Mouse (Mus musculus) c-Kit-positive CD71-positive TER-119-positive erythroid progenitor cells, embryonic 14.5 days (primary cell): ENCODE measurements at regions not wholly inside any gene's neighbourhood (a gene's known extent, or its start where the extent isn't known, plus 50 kb on each side); places are given as distances from the start of the nearest gene placed in this dataset.

Source experiments
- DNase-seq: peaks from one replicate; pipeline ENCODE4 v3.0.0-alpha.2; 2013; ENCODE audit warnings: low spot score

- DNase-seq: no peak
Observed at GRCm38 (mm10) chr1:51531360-51531759, 53.1 kb upstream of the Nabp1 start.

DNA sequence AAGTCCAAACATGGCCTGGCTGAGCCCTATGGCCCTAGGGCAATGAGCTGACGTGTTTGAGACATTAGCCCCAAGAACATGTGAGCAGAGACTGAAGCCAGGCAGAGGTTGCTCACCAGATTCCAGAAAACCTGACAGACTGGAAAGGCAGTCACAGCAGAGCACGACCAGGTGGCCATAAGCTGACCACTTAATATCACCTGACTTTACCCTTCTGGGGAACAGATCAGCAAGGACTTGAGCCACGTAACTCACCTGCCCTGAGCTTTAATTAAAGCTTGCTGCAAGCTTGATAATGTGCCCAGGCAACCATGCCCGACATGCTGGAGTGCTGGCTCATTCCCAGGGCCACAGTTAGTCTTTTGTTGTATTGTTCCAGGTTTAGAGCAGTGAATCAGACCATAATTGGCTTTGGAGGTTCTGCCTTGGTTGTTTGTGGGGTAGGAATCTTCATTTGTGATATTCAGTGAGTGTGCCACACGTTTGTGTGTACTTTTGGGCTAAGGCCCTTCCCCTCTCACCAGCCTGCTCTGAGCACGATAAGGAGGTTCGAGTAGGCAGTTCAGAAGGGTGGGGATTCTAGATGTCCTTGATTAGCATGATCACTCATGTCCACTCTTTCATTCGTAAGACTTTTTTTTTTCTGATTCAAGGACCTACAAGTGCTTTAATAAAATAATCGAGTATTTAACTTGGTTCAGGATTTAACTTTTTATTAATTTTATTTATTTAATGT is 52.1 kb upstream of the Nabp1 start:
- peak; percentile 45 for DNase-seq

DNA sequence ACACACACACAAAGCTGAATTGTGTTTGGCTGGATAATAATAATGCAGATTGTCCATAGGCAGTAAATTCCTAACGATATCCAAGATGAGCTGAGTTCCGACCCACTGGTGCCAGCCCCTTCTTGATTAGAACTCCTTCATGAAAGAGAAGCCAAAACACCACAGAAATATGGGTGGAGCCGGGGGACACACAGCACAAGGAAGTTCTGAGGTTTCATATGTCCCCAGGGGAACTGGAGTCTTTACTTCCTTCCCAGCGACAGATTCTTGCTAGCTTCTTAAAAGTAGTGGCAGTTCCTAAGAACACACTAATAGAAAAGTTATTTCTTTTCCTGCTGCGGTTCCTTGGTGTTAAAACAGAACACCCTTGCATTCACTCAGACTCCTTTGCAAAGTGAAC is 51.4 kb upstream of the Nabp1 start:
- DNase-seq: no peak

- no peak for DNase-seq
Observed at GRCm38 (mm10) chr1:51528671-51529070, 50.4 kb upstream of the Nabp1 start.
